Mouse (Mus musculus): ENCODE data around the gene Bet1l.

The Bet1l gene

GRCm38 (mm10) chr7:140834968-140835757, 22.2 kb downstream of the Bet1l start, which contains the start of gene Urah:
Urah (plus strand) TSS chr7:140835018.
- in situ Hi-C loops (cut with MboI; ENCODE audit: low sequenced_read_pairs), result no loop called here

- in situ Hi-C loops (cut with MboI; ENCODE audit: low sequenced_read_pairs), result no loop called here
Observed at GRCm38 (mm10) chr7:140833341-140833740, 24.0 kb downstream of the Bet1l start.

- in situ Hi-C loops (cut with MboI; ENCODE audit: low sequenced_read_pairs), result no loop called here
Observed at GRCm38 (mm10) chr7:140831447-140831846, 25.9 kb downstream of the Bet1l start.

- in situ Hi-C loops (cut with MboI; ENCODE audit: low sequenced_read_pairs), result no loop called here
Observed at GRCm38 (mm10) chr7:140828171-140828881, 29.1 kb downstream of the Bet1l start.

GRCm38 (mm10) chr7:140822731-140823130, 34.6 kb downstream of the Bet1l start:
- in situ Hi-C loops (cut with MboI; ENCODE audit: low sequenced_read_pairs), result no loop called here

- in situ Hi-C loops (cut with MboI; ENCODE audit: low sequenced_read_pairs), result no loop called here
Observed at GRCm38 (mm10) chr7:140821653-140822329, 35.6 kb downstream of the Bet1l start, which contains the start of gene Zfp941. Zfp941 (minus strand) TSS chr7:140822178.

- in situ Hi-C loops (cut with MboI; ENCODE audit: low sequenced_read_pairs), result no loop called here
Observed at GRCm38 (mm10) chr7:140821305-140821652, 36.1 kb downstream of the Bet1l start.

GRCm38 (mm10) chr7:140820173-140820572, 37.2 kb downstream of the Bet1l start:
- in situ Hi-C loops (cut with MboI; ENCODE audit: low sequenced_read_pairs), result no loop called here

GRCm38 (mm10) chr7:140812850-140813249, 44.5 kb downstream of the Bet1l start:
- in situ Hi-C loops (cut with MboI; ENCODE audit: low sequenced_read_pairs), result no loop called here

- in situ Hi-C loops (cut with MboI; ENCODE audit: low sequenced_read_pairs), result no loop called here
Observed at GRCm38 (mm10) chr7:140811714-140812113, 45.7 kb downstream of the Bet1l start.

- in situ Hi-C loops (cut with MboI; ENCODE audit: low sequenced_read_pairs), result no loop called here
Observed at GRCm38 (mm10) chr7:140810496-140810895, 46.9 kb downstream of the Bet1l start.

- in situ Hi-C loops (cut with MboI; ENCODE audit: low sequenced_read_pairs), result no loop called here
Observed at GRCm38 (mm10) chr7:140805704-140806103, 51.7 kb downstream of the Bet1l start.
